Mouse (Mus musculus): ENCODE results near the gene Tspan11. TPM values are rescaled to one million over a fixed set of nuclear protein-coding genes. Genes with fewer than 3 reads are reported as not detected.

Tspan11 gene
- total and polyA plus RNA-seq, 2 experiments from 2014 or later = 3.6 to 5.6 TPM

DNA sequence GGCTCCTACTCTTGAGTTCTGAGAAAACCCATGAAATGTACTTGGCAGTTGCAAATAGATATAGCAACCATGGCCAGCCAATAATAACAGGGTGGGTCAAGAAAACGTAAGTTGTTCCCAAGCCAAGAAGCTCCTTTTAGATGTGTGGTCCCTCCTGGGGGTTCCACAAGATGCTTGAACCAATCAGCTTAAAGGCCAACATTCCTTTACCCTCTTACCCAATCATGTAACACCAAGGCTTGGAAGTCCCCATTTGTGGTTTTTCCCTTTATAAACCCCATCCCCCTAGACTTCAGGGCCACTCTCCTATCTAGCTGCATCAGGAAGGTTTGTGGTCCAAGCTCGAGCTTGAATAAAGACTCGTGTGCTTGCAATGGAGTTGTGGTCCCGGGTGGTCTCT, 23.2 kb downstream of the Tspan11 start:
- no peak overlapping the region for H3K27ac ChIP-seq
- H3K4me2 ChIP-seq (ENCODE audit: low read depth, low read length) = no peak overlapping the region
- no peaks in the 10 kb centered on the region for H3K9me3 ChIP-seq (ENCODE audit: low read length)
- H3K4me1 ChIP-seq (ENCODE audit: insufficient read depth, low read length) = no peaks in the 10 kb centered on the region
- H3K36me3 ChIP-seq (ENCODE audit: insufficient read depth, low read length) = no peaks in the 10 kb centered on the region
- TF ChIP-seq CTCF (IDR thresholded peaks at IDR 0.05; ENCODE audit: low read depth) = no peak
- 86% methylated on average over 4 of the region's 4 CpGs for WGBS
- H3K9ac ChIP-seq (replicated peaks; ENCODE audit: low read length) = no peak overlapping the region
- ATAC-seq (no peak), DNase-seq (ENCODE audit: low spot score) (no peak)
- H3K27me3 ChIP-seq (ENCODE audit: insufficient read depth, low read length) = no peaks in the 10 kb centered on the region
- no peak overlapping the region for H3K4me3 ChIP-seq (ENCODE audit: low read length)

DNA sequence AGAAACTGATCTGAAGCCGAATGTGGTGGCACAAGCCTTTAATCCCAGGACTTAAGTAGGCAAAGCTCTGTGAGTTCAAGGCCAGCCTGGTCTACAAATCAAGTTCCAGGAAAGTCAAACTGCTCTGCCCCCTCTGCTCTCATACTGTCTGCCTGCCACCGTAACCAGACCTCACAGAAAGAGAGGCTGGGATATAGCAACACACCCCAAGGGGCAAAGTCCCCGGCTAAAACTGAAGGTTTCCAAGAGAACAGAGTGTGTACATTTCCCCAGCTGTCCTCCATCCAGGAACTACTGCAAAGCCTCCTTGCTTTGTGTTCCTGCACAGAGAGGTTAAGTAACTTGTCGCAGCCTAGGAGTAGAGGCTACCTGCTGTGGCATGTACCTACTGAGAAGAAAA, 24.3 kb downstream of the Tspan11 start:
- no peaks in the 10 kb centered on the region for H3K36me3 ChIP-seq (ENCODE audit: insufficient read depth, low read length)
- no peaks in the 10 kb centered on the region for H3K27me3 ChIP-seq (ENCODE audit: insufficient read depth, low read length)
- no peaks in the 10 kb centered on the region for H3K4me1 ChIP-seq (ENCODE audit: insufficient read depth, low read length)
- ATAC-seq (no peak), DNase-seq (ENCODE audit: low spot score) (no peak)
- WGBS = 72% methylated on average over 4 of the region's 4 CpGs
- no peaks in the 10 kb centered on the region for H3K9me3 ChIP-seq (ENCODE audit: low read length)
- no peak overlapping the region for H3K4me3 ChIP-seq (ENCODE audit: low read length)
- TF ChIP-seq CTCF (IDR thresholded peaks at IDR 0.05; ENCODE audit: low read depth) = no peak
- no peak overlapping the region for H3K27ac ChIP-seq
- no peak overlapping the region for H3K4me2 ChIP-seq (ENCODE audit: low read depth, low read length)
- H3K9ac ChIP-seq (replicated peaks; ENCODE audit: low read length) = no peak overlapping the region

DNA sequence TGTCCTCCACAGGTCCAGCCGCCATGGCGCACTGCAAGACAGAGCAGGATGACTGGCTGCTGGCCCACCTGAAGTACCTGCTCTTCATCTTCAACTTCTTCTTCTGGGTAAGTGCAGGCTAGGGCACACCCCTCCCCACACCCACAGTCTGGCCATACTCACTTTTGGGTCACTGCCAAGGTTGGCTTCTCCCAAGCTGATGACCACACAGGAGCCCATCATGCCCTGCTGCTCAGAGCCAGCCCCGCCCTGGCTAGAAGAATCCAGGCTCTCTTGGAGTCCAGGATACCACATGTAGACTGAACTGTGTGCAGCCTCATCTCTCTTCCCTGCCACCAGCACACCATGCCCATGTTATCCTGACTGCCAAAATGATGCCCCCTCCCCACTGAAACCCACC, 25.5 kb downstream of the Tspan11 start:
- no peaks in the 10 kb centered on the region for H3K27me3 ChIP-seq (ENCODE audit: insufficient read depth, low read length)
- ATAC-seq = no peak
- H3K4me1 ChIP-seq (ENCODE audit: insufficient read depth, low read length) = no peaks in the 10 kb centered on the region
- TF ChIP-seq CTCF (IDR thresholded peaks at IDR 0.05; ENCODE audit: low read depth) = no peak
- H3K9me3 ChIP-seq (ENCODE audit: low read length) = no peaks in the 10 kb centered on the region
- H3K4me3 ChIP-seq (ENCODE audit: low read length) = no peak overlapping the region
- H3K27ac ChIP-seq = no peak overlapping the region
- H3K36me3 ChIP-seq (ENCODE audit: insufficient read depth, low read length) = no peaks in the 10 kb centered on the region
- no peak for DNase-seq (ENCODE audit: low spot score)
- H3K9ac ChIP-seq (replicated peaks; ENCODE audit: low read length) = no peak overlapping the region
- H3K4me2 ChIP-seq (ENCODE audit: low read depth, low read length) = no peak overlapping the region
- WGBS = 92% methylated on average over 3 of the region's 3 CpGs

DNA sequence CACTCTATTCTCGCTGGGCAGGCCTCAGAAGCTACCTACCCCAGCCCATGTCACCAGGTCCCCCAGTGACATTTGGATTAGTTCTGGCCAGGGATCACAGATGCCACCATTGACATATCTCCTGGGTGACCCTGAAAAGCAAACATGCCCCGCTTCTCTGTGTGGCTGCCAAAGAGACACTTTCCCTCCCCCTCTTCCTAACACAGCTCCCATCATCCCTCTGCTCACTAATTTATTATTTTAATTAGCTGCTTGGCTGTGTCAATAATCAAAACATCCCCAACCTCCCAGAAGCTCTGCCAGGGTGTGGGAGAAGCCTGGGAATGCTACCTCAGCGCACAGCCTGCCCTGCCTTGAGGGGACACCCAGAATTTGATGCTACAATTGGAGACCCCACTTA, 29.6 kb downstream of the Tspan11 start:
- Histone ChIP-seq H3K4me1 (ENCODE audit: insufficient read depth, low read length) (no peaks in the 10 kb centered on the region), H3K9me3 (ENCODE audit: low read length) (no peaks in the 10 kb centered on the region), H3K9ac (replicated peaks; ENCODE audit: low read length) (no peak overlapping the region), H3K4me3 (ENCODE audit: low read length) (no peak overlapping the region), H3K27me3 (ENCODE audit: insufficient read depth, low read length) (no peaks in the 10 kb centered on the region), H3K27ac (no peak overlapping the region), H3K4me2 (ENCODE audit: low read depth, low read length) (no peak overlapping the region), H3K36me3 (ENCODE audit: insufficient read depth, low read length) (no peaks in the 10 kb centered on the region)
- 50% methylated on average over 3 of the region's 3 CpGs for WGBS
- TF ChIP-seq CTCF (IDR thresholded peaks at IDR 0.05; ENCODE audit: low read depth) = no peak
- DNase-seq (ENCODE audit: low spot score) (no peak), ATAC-seq (0 out of 2 replicates have a peak, but pooled peaks have one; percentile 39)

DNA sequence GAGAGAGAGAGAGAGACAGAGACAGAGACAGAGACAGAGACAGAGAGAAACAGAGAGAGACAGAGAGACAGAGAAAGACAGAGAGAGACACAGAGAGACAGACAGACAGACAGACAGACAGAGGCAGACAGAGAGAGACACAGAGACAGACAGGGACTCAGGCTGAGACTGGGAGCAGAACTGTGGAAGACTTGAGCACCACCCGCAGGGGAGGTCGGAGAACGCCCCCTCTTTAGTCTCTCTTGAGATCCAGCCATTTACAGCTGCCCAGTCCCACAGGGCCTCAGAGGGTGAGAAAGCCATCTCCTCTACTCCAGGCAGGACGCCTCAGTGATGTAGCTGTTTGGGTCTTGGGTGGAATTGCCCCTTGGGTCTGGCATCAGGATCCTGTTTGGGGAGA, 30.3 kb downstream of the Tspan11 start:
- Histone ChIP-seq H3K4me2 (ENCODE audit: low read depth, low read length) (no peak overlapping the region), H3K27me3 (ENCODE audit: insufficient read depth, low read length) (no peaks in the 10 kb centered on the region), H3K4me1 (ENCODE audit: insufficient read depth, low read length) (no peaks in the 10 kb centered on the region), H3K4me3 (ENCODE audit: low read length) (no peak overlapping the region), H3K9me3 (ENCODE audit: low read length) (no peaks in the 10 kb centered on the region), H3K36me3 (ENCODE audit: insufficient read depth, low read length) (no peaks in the 10 kb centered on the region), H3K27ac (no peak overlapping the region), H3K9ac (replicated peaks; ENCODE audit: low read length) (no peak overlapping the region)
- peak; percentile 43 for TF ChIP-seq CTCF (IDR thresholded peaks at IDR 0.05; ENCODE audit: low read depth)
- ATAC-seq (no peak), DNase-seq (ENCODE audit: low spot score) (peak; percentile 29)
- 75% methylated on average over 4 of the region's 4 CpGs for WGBS

DNA sequence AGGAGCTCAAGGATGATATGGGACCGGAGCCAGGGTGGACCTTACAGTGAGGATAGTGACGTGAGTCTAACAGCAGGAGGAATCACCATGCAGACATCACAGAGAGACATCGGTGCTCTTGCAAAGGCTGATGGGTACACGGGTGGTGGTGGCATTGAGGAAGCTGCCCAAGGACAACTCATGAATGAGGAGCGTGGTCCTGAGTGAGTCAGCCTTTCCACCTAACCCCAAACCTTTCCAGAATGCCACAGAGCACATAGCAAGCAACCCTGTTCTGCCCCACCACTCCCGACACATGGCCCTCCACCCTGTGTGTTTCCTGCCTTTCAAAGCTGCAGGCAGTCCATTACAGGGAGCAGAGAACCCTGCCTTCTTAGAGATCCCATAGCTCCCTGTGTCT, 32.1 kb downstream of the Tspan11 start:
- no peak overlapping the region for H3K9ac ChIP-seq (replicated peaks; ENCODE audit: low read length)
- H3K36me3 ChIP-seq (ENCODE audit: insufficient read depth, low read length) = no peaks in the 10 kb centered on the region
- WGBS = 77% methylated on average over 6 of the region's 6 CpGs
- no peaks in the 10 kb centered on the region for H3K4me1 ChIP-seq (ENCODE audit: insufficient read depth, low read length)
- H3K4me3 ChIP-seq (ENCODE audit: low read length) = no peak overlapping the region
- no peak for DNase-seq (ENCODE audit: low spot score)
- H3K9me3 ChIP-seq (ENCODE audit: low read length) = no peaks in the 10 kb centered on the region
- no peaks in the 10 kb centered on the region for H3K27me3 ChIP-seq (ENCODE audit: insufficient read depth, low read length)
- H3K4me2 ChIP-seq (ENCODE audit: low read depth, low read length) = no peak overlapping the region
- no peak for TF ChIP-seq CTCF (IDR thresholded peaks at IDR 0.05; ENCODE audit: low read depth)
- ATAC-seq = no peak
- H3K27ac ChIP-seq = no peak overlapping the region

DNA sequence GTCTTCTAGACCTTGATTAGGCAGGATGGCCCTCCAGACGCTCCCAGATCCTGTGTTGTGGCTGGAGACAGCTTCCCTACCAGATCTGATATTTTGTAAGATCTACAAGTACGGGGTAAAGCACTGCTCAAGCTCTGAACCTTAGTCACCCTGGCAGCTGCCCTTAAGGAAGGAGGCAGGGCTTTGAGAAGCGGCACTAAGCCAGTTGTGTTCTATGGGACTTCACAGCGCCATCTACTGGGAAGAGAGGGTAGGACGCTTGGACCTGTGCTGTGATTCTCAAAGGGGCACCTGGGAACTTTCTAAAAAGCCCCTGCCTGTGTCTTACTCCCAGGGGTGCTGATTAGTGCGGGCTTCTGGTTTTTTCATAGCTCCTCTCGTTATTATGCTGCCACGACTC, 33.3 kb downstream of the Tspan11 start:
- peak; percentile 34; the same call in 1 of the 2 replicates for ATAC-seq
- H3K4me1 ChIP-seq (ENCODE audit: insufficient read depth, low read length) = 0 out of 2 replicates have a peak, but pooled peaks cover 4% of the 10 kb centered on the region
- no peak overlapping the region for H3K9ac ChIP-seq (replicated peaks; ENCODE audit: low read length)
- H3K9me3 ChIP-seq (ENCODE audit: low read length) = no peaks in the 10 kb centered on the region
- 5% methylated on average over 8 of the region's 8 CpGs for WGBS
- H3K4me2 ChIP-seq (ENCODE audit: low read depth, low read length) = no peak overlapping the region
- DNase-seq (ENCODE audit: low spot score) = peak; percentile 92
- H3K27me3 ChIP-seq (ENCODE audit: insufficient read depth, low read length) = no peaks in the 10 kb centered on the region
- no peak overlapping the region for H3K27ac ChIP-seq
- H3K36me3 ChIP-seq (ENCODE audit: insufficient read depth, low read length) = no peaks in the 10 kb centered on the region
- peak; percentile 92 for TF ChIP-seq CTCF (IDR thresholded peaks at IDR 0.05; ENCODE audit: low read depth)
- H3K4me3 ChIP-seq (ENCODE audit: low read length) = no peak overlapping the region
